Mouse (Mus musculus) cerebellum, postnatal 4 days (tissue): ENCODE results near the gene Optn.

Experiments
- DNase-seq, 2 experiments: peaks; one replicate each; pipeline ENCODE4 v3.0.0; 2022; ENCODE audit warnings: low spot score in 2 of 2, mixed read lengths in 1 of 2

Gene Optn

DNA sequence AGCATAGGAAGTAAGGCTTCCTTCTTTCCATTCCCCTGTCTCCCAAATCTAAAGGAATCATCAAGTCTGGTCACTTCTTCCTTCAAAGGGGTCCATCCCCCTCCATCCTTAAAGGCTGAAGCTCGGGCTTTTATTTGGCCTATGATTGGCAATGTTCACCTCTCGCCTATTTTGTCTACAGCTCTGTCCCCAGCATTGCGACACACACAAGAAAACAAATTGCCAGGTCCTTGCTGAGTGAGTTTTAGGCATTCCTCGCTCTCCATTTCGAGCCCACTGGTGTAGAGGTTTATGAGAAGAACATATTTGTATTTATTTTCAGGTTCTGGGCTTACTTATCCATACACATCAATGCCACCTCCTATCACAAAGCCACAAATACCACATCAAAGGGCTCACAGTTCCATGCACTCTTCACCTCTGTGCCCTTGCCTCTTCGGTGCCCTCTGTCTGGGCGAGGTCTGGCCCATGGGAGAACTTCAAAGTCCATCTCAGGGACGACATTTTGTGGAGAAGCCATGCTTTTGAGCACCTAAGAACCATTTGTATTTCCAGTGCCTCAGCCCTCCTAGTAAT, 2.6 kb downstream of the Optn start:
- DNase-seq, result no peak

DNA sequence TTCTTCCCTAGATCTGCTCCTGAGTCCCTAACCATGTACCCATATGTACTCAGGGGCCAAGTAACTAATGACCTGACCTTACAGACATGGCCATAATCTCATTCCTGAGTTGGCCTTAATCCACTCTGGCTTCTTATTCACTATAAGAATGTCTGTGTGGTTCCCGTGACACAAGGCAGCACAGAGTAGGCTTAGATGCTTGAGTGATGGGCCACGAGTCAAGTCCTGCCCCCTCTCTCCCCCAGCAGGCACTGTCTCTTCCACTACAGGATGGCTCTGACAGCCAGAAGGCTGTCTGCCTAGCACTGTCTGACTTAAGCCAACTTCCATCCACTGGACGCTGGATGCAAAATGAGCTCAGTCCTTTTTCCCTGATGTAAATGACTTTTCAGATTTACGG, 3.9 kb downstream of the Optn start:
- no peak for DNase-seq

GRCm38 (mm10) chr2:5058436-5058835, 5.4 kb downstream of the Optn start:
- no peak for DNase-seq

GRCm38 (mm10) chr2:5050562-5050961, 13.3 kb downstream of the Optn start:
- DNase-seq, result no peak

DNA sequence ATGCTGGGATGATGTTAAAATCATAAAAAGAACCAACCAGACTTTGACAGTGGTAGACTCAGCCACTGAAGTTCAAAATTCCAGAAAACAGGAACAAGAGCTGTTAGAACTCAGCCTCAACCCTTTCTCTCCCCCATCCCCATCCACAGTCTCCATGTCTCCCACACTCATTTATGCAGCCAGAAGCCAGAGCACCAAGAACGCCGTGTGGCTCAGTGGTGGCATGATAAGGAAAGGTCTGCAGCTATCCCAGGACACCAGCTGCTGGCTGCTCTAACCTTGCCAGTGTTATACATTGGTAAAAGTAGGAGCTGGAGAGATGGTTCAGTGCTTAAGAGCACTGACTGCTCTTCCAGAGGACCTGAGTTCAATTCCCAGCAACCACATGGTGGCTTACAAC, 16.8 kb downstream of the Optn start:
- no peak for DNase-seq

DNA sequence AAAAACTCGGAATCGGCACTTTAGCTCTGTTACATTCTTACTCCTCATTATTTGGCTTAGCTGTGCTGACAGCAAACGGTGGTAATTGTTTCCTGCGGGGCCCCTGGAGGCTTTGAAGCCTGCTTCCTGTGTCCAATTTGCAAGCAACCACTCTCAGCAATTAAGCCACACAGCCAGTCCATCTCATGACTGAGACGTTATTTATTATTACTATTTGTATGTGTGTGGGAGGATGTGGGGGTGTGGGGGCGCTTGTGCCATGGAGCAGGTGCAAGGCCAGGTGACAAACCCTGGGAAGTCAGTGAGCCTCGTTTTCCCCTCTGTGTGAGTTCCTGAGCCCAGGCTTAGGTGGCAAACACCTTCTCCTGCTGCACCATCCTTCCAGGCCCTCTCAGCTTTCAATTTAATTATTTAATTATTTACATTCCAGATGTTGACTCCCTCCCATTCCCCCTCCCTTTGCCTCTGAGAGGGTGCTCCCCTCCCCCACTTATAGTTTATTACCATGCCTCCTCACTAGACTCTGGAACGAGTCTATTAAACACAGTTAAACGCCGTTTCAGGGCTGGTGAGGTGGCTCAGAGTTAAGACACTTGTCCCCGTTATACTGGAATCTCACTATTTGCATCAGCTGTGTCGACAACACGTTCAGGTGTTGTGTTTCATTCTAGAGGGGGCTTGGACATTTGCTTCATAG, 18.4 kb downstream of the Optn start:
- DNase-seq, result no peak

DNA sequence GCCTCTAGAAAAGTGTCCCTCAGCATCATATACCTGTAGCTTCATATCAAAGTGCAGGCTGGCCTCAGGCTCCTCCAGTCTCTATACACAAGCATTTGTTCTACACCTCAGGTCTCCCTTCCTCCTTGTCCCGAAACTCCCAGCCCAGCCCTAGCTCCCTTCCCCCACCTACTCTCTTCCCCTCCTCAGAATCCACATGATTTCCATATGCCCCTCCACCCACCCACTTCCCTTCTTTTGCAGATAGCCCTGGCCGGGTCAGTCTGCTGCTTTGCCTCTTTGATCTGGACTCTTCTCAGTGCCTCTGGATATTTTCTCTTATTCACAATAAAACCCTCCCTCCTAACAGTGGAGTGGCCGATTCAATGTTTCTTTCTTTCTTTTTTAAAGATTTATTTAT, 19.5 kb downstream of the Optn start:
- no peak for DNase-seq

DNA sequence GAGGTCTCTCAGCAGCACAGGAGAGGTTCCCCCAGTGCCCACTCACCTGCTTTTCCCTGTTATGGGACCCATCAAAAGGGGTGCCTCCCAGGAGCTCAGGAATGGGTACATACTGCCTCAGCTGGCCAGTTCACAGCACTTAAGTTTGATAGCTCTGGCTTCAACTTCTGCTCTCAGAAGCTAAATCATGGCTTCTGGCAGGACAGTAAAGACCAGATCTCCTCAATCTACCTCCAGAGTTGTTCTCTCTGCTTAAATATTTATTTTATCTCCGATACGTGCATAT, 20.4 kb downstream of the Optn start:
- no peak for DNase-seq

DNA sequence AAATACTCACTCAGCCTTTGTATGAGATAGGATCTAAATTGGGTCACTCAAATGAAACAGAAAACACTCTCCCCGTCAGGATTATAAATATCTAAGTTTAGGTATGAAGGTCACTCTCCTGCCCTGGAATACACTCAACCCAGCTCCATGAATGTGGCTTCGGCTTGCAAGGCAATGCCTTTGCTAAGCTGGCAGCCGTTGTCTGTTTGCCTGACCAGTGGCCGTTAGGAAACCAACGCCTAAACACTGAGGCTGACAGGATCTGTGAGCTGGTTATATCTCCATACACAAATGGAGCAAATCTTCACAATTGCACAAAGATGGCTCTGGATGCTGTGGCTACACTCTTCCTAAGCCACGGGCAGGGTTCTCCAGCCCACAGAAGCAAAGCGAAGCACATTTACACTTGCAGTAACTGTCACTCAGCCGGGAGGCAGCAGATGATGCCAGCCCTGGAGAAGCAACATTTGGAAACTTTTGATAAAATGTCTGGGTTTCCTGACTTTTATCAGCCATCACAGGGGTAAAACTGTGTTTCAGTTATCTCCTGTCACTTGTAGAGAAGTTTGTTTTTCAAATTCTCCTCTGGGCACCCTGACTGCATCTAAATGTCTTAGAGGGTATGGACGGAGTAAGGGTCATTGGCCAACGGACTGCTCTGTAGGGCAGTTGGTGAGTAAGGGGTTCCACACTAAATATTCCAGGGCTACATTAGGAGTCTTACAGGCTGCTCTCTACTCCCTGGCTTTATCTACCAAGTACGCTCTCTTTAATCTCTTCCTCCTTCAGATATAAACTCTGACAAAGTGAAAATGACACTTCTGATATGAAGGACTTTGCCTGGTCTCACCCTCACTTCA, 21.0 kb downstream of the Optn start:
- no peak for DNase-seq

DNA sequence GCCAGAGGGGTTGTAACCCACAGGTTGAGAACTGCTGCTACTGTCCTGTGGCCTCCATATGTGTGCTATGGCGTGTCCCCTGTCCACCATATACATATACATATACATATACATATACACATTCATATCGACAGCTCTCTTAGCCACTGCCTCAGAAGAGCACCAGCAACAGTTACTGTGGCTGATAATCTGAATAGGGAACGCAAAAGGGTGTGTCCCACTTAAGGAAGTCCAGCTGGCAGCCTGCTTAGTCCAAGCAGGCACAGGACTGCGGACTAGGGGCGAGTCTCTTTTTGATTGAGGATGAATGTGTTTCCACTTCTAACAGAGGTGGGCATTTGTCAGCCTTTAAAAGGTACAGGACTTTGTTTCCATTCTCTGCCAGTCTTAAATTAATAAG, 22.0 kb downstream of the Optn start:
- no peak for DNase-seq

- no peak for DNase-seq
Measured at GRCm38 (mm10) chr2:5040281-5041161, 23.3 kb downstream of the Optn start.

- no peak for DNase-seq
Measured at GRCm38 (mm10) chr2:5039350-5040170, 24.3 kb downstream of the Optn start.

GRCm38 (mm10) chr2:5038320-5038719, 25.5 kb downstream of the Optn start:
- DNase-seq, result peak in 1 of 2 experiments; percentile 40

DNA sequence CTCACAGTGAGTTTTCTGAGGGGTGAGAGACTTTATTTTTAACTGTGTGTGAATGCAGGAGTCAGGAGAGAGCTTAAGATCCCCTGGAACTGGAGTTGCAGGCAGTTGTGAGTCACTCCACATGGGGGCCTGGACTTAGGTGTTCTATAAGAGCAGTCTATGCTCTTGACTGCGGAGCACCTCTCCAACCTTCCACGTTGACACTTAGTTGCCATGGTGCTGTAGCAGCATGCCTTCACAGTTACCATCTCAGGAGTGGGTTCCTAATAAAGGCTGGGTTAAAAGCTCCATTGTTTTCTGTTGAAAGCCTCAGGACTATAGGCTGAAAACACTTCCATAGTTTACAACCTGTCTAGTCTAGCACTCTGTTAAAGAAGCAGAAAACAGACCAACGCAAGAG, 26.5 kb downstream of the Optn start:
- DNase-seq, result no peak

- DNase-seq, result no peak
Measured at GRCm38 (mm10) chr2:5036411-5037076, 27.3 kb downstream of the Optn start.

- no peak for DNase-seq
Measured at GRCm38 (mm10) chr2:5035241-5035640, 28.6 kb downstream of the Optn start.

GRCm38 (mm10) chr2:5034801-5035200, 29.1 kb downstream of the Optn start:
- DNase-seq, result no peak

DNA sequence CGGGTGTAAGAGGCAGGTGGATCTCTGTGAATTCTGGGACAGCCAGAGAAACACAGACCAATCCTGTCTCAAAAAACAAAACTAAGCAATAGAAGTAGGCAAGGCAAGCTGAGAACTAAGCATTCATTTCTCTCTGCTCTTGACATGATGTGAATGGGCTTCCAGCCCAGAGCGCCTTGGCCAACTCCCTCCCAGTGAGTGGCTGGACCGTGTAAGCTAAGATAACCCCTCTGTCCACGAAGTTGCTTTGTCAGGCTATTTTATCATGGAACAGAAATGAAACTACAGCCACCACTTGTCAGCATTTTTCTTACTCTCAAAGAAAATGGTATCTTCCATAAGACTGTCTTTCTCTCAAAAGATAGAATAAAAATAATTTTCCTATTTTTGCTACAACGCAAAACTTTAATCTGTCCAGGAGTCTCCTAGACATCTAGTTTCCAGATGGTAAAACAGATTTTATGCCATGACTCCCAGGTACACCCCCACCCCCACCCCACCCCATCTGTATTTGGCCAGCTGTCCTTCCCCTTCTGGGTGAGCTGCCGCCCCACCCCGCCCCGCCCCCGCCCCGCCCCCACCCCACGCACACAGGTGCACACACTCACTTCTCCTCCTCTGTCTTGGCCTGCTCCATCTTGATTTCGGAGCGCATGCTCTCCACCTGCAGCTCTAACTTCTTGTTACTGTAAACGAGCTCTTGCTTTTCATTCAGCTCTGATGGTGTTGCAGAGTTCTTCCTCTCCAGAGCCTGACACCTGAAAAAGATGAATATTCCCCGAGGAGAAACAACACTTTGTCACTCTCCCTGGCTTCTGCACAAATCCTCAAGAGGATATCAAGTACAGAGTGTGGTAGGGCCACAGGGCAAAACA, 30.1 kb downstream of the Optn start:
- no peak for DNase-seq

DNA sequence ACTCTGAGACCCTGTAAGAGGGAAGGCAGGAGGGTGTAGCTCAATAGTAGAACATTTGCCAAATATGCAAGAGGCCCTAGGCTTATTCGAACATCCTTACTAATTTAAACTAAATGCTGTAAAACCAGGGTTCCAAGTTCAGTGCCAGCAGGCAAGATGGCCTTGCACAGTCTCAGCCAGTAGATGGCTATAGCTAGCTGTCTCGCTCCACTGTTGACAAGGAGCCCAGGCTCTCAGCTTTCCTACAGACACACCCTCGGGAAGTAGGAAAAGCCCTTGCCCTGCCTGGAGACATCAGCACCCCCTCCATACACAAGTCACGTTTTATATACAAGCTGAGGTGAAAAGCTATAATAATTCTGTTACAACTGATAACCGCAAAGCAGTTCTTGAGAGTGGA, 31.2 kb downstream of the Optn start:
- DNase-seq, result no peak

- no peak for DNase-seq
Measured at GRCm38 (mm10) chr2:5031215-5031614, 32.6 kb downstream of the Optn start.
